Mouse (Mus musculus): ENCODE measurements at regions not wholly inside any gene's neighbourhood (a gene's known extent, or its start where the extent isn't known, plus 50 kb on each side); places are given as distances from the start of the nearest gene placed in this dataset.

DNA sequence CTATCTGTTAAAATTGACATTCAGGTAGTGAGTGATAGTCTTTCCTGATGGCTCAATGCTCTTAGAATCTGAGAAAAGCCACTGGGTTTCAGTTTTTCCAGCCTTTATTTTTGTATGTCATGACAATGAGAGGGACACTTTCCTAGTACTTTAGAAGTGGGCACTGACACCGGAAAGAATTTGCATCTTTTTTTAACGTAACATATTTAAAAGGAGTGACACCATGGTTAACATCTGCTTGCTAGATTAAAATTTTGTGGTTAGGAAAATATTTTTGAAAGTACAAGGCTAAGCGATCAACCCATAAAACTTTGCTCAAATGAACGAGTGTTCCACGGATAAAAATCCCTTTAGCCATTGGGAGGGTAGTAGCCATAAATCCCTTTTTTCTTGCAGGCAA, 174.7 kb downstream of the 1700129C05Rik start:
- no peak for DNase-seq (ENCODE audit: low spot score)

DNA sequence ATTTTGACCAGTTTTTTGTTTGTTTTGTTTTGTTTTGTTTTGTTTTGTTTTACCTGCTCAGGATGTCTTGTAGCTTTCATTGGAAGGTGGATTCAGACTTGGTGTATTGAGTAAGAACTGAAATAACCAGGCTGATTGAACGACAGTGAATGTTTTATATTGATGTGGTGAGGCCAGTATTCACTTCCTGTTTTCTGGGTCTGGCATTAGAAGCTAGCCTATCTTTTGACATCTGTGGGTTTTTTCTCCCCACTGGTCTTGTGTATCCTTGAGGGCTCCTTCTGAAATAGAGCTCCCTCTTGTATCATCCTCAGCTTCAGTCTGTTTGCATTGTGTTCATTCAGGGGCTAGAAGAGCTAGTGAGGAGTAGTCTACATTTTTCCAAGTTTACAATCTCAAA, 175.5 kb downstream of the 1700129C05Rik start:
- no peak for DNase-seq (ENCODE audit: low spot score)

DNA sequence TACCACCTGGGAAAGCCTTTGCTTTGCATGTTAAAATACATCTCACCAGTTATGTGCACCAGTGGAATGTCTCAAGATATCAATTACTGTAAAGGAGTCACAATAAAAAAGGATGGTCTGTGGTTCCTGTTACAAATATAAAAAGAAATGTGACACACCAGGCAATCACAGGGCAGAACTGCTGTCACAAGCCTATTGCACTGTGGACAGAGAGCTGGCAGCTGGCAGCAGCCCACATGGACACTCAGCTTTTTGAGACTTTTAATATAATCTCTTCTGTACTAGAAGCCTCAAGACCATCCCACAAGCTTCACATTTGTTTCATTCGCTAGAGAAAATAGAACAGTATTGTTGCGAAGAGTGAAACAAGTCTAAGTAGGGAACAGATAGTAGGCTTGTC, 197.7 kb downstream of the 1700129C05Rik start:
- no peak for DNase-seq (ENCODE audit: low spot score)

DNA sequence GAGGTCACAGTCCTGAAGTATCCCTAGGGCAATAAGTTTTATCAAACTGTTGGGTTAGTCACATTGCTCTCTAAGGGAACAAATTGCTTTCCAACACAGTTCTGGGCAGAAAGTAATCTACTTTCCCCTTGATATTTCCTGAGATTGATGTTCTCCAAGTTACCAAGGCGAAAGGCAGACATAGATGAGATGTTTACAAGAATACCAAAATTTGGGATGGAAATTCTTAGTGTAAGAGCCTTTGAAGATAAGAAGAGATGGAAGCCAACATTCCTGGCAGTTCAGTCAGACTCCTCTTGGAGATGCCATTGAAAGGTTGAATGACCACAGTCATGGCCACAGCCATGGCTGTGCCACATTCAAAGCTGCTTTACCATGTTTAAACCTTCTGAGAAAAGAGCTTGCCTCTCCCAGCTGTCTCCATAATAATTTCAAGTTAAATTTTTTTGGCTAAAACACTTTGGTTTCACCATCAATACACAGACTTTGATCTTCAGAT, 199.4 kb downstream of the 1700129C05Rik start:
- DNase-seq (ENCODE audit: low spot score): no peak

DNA sequence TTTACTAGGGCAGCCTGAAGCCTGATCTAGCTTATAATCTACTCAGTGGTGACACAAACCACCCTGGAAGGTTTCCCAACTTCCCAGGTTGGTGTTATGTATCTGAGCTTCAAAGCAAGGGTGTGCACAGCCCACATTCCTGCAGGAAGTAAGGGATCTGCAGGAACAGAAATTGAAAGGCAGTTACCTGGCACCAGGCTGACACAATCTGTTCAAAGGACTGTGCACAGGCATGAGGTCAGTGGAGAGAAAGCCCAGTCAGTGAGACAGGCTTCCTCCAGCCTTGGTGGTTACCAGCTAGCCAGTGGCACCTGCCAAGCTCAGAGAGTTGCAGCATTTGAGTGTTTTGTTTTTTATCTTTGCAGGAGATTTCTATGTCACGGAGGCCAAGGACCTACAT, 203.6 kb downstream of the 1700129C05Rik start:
- no peak for DNase-seq (ENCODE audit: low spot score)

DNA sequence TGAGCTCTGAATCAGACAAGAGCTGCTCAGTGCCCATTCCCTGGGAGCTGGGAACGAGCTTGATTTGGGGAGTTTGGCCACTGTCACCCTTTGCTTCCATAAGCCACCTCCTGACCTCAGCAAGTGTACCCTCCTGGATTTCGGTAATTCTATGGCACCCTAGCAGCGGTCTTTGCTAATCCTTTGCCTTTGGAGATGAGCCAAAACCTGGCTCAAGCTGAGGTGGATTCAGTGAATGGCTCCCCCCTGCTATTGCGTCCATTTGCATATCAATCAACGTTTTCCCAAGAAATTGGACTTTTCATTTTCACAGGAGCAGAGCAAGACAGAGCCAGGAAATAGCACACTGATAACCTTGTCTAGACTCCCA, 204.1 kb downstream of the 1700129C05Rik start:
- DNase-seq (ENCODE audit: low spot score): no peak

DNA sequence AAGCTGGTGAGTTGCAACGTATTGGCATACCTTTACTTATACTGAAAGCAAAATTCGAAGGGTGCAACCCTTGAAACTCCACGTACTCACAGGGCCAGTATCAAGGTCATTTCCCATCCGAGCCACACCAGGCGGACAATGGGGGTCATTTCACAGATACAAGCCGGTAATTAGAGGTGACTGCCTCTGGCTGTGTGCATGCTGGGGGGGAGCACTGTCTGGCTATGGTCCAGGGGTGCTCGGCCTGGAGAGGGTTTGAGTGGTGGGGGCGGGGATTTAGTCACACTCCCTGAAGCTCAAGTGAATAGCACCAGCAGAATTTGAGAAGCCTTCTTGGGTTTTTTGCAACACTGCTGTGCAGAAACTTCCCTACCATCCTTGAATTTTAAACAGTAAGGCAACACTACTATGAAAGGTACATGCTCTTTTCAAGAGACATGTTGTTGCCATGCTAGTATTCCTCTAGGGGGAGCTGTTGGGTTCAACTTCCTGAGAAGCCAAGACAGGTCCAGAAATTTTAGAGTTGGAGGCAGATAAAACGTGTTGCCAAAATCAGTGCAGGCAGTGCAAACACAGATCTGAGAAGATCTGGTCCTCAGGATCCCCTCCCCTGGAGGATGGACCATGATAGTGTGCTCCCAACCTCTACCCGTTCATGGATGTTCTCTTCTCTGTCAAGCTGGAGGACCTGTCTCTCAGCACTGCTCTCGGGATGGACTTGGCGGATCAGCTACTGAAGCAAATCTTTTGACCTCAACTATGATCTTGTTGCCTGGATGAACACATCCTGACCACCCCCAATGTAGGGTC, 204.7 kb downstream of the 1700129C05Rik start:
- no peak for DNase-seq (ENCODE audit: low spot score)

DNA sequence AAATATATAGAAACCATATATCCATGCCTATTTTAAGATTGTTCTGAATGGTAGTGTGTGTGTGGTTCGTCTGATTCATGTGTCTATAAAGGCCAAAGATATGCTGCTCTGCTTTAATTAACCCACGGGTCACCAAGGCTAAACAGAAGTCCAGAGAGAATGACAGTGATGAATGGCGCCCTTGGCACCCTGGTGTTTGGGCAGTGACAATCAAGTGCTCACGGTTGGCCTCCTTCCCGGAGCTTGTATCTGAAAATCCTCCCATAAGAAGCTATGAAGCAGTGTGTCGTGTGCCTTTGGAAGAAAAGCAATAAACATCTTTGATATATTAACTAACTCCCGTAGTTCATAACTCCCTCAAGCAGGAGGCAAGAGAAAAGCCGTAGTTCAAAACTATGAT, 205.4 kb downstream of the 1700129C05Rik start:
- DNase-seq (ENCODE audit: low spot score): no peak

DNA sequence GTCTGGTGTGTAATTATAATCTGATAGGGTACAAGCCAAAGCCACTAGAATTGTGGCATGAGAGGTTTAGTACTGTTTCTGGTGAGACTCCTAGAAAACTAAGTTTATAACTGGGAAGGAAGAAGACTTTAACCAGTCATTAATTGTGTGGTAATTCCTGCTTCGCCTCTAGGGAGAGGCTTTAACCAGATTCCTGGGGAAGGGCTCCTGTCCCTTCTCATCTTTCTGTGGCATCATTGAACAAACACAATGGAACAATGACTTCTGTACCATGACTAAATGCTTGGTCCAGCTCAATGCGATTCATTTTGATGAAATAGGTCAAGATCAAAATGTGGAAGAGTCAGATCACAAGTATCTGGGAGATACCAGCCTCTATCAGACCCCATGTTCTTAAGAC, 206.6 kb downstream of the 1700129C05Rik start:
- DNase-seq (ENCODE audit: low spot score): no peak

DNA sequence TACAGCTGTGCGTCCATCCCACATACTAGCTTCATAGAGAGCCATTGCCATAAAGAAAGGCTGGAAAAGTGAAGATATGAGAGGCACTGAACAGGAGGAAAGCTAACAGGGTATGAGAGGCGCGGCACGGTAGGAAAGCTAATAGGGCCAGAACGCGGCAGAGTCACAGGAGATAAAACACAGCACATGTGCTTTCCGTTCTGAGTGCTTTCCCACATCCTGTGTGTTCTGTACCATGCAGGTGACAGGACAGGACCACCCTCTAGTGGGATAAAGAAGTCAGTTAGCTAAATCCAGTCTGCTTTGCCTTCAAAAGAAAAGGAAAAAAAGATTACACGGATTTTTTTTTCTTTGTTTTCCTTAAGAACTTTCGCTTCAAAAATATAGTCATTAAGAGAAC, 224.8 kb downstream of the 1700129C05Rik start:
- DNase-seq (ENCODE audit: low spot score): no peak

DNA sequence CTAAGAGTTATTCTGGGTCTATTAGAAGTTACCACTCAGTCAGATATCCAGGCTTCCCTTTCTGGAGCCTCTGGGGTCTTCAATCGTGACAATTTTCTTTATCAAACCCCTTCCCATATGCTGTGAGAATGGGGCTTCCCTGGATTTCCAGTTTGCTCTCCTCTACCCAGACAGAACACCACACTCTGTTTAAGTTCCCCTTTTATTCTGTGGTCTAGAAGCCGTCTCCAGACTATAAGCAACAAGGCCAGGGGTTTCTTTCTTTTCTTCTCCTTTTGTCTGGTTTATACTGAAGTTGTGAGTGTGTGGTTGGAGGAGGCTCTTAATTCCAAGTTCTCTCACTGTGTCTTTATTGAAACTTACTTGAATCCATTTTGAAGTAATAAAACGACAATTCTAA, 225.5 kb downstream of the 1700129C05Rik start:
- DNase-seq (ENCODE audit: low spot score): no peak

DNA sequence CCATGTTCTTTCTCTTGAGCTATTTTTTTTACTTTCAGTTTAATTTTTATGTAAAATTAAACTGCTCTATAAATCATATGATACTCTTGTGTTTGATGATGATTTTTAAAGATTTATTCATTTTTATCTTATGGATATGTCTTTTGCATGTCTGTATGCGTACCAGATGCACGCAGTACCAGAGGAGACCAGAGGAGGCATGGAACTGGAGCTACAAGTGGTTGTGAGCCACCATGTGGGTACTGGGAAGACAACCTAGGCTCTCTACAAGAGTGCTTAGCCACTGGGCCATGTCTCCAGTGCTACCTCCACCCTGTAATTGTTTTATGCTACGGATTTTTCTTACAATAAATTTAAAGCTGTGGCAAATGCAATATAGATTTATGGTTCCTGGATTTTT, 227.8 kb downstream of the 1700129C05Rik start:
- DNase-seq (ENCODE audit: low spot score): no peak

DNA sequence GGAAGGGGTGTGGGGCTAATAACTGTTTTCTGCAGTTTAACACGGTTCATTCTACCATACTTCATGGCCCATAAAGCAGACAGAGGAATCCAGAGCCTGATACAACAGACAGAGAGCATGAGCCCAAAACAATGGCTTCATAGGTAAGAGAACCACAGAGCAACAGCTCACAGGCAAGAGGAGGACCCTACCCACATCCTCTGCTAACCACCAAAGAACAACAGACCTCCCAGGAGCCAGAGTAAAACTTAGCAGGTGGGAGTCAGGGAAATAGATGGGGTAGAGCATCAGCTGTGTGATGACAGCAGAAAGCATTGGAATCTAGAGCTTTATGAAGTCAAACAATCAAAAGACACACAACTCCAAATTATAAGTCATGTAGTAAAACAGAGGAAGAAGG, 231.8 kb downstream of the 1700129C05Rik start:
- no peak for DNase-seq (ENCODE audit: low spot score)

DNA sequence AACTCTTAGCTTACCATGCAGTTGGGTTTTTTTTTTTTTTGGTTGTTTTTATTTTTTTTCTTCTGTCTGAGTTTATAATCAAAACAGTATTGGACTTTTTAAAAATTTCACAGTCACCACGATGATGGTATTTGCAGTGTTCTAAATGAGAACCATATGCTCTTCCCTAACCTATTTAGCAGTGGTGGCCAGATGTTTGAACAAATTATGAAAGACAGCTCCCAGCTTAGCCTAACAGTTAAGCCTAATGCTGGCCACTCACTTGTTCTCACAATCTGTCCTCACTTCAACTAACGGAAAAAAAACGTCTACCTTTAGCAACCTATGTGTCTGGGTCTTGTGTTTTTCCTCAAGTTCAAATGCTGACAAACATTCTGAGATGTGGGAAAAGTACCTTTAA, 234.8 kb downstream of the 1700129C05Rik start:
- DNase-seq (ENCODE audit: low spot score): no peak

DNA sequence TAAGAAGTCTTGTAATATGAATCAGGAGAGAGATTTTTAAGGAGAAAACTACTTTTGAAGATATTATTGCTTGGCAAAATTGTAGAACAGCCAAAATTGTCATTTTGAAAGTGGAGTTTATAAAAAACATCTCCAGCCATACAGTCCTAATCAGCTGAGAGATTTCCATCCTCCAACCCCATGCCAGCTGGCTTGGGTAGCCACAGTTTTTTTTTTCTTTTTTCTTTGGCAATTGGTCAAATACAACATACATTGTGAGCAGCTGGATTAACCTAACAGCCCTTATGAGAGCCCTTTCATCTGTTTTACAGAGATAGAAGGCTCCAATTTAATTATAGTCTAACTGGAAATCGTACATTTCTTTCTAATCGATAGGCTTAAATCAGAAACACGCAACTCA, 235.3 kb downstream of the 1700129C05Rik start:
- no peak for DNase-seq (ENCODE audit: low spot score)

DNA sequence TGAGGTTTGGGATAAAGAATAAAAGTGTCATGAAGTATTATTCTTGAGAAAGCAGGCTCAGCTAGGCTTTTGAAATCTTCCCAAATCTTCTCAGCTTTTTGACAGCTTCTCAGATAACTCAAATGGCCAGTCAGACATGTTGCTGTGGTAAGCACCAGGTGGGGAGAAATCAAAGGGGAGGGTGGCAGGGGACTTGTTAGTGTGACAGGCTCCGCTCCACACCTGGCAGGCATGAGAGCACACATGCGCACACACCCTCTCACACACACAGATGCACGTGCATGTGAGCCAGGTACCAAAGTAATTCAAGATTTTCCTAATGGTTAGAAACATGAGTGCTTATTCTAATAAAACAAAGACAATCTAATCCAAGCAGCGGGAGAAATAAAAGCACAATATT, 236.1 kb downstream of the 1700129C05Rik start:
- DNase-seq (ENCODE audit: low spot score): no peak

DNA sequence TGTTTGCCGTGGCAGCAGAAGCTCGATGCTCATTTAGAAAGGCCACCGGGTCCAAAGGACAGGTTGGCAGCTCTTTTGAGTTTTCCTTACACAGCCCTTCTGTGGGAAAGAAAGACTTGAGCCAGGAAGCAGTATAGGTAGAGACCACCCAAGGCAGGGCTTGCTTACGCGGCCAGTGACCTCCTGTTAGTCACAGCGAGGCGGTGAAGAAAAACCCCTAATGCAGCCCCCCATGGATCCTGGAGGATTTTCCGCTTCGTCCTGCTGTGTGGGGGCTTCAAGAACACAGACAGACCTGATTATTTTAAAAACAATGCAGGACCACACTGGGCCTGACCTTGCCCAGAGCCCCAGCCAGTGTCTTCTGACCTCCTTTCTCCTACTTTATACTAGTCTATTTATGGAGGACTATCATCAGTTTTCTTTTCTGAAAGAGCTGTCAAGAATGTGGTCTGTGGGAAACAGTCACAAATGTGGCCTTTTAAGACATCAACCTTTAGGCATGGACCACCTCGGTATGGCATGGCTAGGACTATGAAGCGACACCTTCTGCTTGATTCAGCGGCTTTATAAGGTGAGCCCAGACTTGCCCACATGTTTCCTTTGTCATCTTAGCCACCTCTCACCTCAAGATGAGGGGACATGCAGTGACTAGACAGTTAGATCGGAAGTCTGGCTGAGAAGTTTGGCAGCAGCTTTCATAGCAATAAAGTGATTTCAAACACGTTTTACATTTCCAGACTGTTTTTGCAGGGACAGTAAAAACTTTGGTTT, 274.3 kb downstream of the 1700129C05Rik start:
- no peak for DNase-seq (ENCODE audit: low spot score)

DNA sequence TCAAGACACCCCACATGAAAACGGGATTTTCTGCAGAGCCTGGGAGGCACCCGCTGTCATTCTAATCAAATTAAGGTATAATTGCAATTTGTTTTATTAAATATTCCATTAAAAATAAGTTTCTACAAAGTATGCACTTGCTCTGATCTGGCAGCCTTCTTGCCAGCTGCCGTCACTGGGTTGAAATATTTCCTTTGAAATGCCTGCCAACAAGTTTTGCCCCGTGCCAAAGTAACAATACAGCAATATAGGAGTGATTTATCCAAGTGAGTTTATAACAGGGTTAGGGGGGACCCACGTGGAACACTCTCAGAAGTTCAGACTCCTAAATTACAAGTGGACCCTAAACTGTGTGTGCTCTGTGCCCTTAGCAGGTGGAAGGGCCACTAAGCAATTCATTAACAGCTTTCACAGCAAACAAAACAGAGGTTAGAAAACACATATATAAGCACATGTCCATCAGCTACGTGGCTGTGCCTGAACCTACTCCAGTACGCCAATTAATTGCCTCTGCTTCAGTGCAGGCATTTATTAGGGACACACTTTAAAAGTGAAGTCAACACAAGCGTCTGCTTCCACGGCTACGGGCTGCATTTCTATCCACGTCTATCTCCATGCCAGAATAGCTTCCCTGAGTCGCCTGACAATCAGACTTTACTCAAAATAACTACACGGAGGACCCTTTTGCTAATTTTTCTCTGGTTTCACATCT, 275.1 kb downstream of the 1700129C05Rik start:
- no peak for DNase-seq (ENCODE audit: low spot score)

DNA sequence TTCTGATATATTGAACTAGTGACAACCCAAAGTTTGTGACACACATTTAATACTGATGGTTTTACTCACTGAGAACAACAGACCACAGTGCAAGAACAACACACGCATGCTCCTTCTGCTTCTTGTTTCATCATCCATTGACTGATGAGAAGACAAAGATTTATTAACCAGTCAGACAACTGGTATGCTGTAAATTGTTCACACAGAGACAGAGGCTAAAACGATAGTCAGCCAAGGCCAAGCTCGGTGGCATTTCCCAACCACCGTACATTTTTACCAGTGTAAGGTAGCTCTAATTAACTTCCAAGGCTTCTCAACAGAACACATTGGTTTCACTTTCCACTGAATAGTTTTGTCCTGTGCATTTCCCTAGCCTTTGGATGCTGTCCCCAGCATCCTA, 287.8 kb downstream of the 1700129C05Rik start:
- no peak for DNase-seq (ENCODE audit: low spot score)

DNA sequence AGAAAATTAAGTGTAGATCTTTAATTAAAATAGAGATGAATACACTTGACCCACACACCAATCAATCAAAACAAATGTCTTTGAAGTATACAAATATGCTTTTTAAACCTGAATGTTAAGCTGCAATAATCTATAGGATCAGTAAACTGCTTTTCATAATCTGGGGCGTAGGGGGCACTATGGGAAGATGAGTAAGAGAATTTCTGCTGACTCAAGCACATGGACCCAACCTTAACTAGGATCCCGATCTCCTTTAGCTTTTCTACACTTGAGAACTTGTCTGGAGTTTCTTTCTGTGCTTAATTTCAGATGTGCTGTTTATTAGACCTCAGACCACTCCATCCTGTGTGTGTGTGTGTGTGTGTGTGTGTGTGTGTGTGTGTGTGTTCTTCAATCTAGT, 298.1 kb downstream of the 1700129C05Rik start:
- DNase-seq (ENCODE audit: low spot score): no peak

DNA sequence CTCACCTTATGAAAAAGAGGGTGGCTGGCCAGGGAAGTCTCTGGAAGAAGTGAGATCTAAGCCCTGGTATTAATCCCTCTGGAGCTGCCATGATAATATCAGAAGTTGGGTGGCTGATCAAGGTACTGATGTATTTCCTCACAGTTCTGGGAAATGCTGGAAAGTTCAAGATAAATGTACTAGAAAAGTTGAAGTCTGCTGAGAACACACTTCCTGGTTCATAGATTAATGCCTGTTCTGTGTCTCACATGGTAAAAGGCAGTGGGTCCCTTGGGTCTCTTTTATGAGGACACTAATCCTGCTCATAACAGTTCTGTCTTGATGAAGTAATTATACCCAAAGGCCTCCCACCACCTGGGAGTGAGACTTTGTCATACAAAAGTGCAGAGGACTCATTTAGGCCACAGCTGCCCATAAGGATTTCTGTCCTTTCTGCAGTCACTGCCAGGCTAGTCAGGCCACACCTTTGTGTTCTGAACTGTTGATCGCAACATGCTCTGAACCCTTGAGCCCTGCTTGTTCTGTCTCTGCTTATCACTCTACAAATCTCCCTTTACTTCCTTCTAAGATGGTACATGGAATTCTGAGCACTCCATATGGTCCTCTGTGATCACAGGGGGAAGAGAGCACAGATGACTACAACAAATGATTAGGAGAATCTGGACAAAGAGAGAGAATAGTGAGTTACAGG, 300.4 kb downstream of the 1700129C05Rik start:
- DNase-seq (ENCODE audit: low spot score): no peak

DNA sequence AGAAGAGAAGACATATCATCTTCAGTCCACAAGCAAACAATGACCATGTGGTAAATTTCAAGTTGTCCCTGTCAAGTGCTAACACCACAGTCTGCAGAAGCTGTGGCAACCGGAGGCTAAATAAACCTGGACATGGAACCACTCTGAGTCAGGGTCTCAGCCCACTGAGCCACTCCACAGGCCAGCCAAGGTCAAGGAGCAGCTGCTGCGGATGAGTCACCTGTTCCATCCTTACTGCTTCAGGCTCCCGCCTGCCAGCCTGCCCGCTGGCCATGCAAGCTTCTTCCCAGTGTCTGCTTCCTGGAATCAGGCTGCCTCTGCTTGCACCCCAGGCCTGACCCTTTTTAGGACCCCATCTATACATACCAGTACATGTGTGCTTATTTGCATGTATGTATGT, 319.8 kb downstream of the 1700129C05Rik start:
- no peak for DNase-seq (ENCODE audit: low spot score)
